Mouse (Mus musculus) kidney, adult 9 months (tissue): ENCODE results near the gene Zfp457.
A peak's percentile ranks its signal among the peaks of the same experiment; 100 is the strongest.
"Not testable (repeated sequence)": the region's sequence is repeated elsewhere in the genome, so short reads cannot be mapped to it uniquely, and the experiment has no call there.

ENCODE experiments used
- DNase-seq: peaks from one replicate; pipeline ENCODE4 v3.0.0; 2022

The Zfp457 gene

GRCm38 (mm10) chr13:67305822-67306672, at the start of gene Zfp457:
Zfp457 (minus strand) TSS chr13:67306485.
- DNase-seq = peak; percentile 95

- no peak for DNase-seq
Observed at GRCm38 (mm10) chr13:67351854-67352253, 45.6 kb upstream of the Zfp457 start.

- DNase-seq = no peak
Observed at GRCm38 (mm10) chr13:67343422-67343821, 37.1 kb upstream of the Zfp457 start.

GRCm38 (mm10) chr13:67332877-67333276, 26.6 kb upstream of the Zfp457 start:
- no peak for DNase-seq

GRCm38 (mm10) chr13:67332019-67332724, 25.9 kb upstream of the Zfp457 start, which contains the start of gene Zfp595:
Zfp595 (minus strand) TSS chr13:67332570.
- peak; percentile 94 for DNase-seq

GRCm38 (mm10) chr13:67306718-67307117, 433 bp upstream of the Zfp457 start:
- DNase-seq = no peak

GRCm38 (mm10) chr13:67278314-67278713, 28.0 kb downstream of the Zfp457 start, which contains the start of gene Zfp458:
Zfp458 (minus strand) TSS chr13:67278466.
- DNase-seq = peak; percentile 17

GRCm38 (mm10) chr13:67269383-67270065, 36.8 kb downstream of the Zfp457 start:
- not testable (repeated sequence) for DNase-seq

GRCm38 (mm10) chr13:67268568-67269369, 37.5 kb downstream of the Zfp457 start:
- peak; percentile 88 for DNase-seq
